Mouse (Mus musculus) liver, embryonic 14.5 days (tissue): ENCODE measurements around the gene Kansl2.

Experiments used
- CTCF ChIP-seq: IDR thresholded peaks from 2 replicates; pipeline ENCODE4 v1.5.1; 2016; ENCODE audit warnings: antibody characterized with exemption, low read depth, control low read depth
- EP300 ChIP-seq: IDR thresholded peaks from 2 replicates; pipeline ENCODE4 v1.6.1; 2016; ENCODE audit warnings: antibody characterized with exemption, low read depth

- peak; percentile 31 for TF ChIP-seq EP300
- TF ChIP-seq CTCF: peak; percentile 53
Observed at GRCm38 (mm10) chr15:98567278-98568134, 33.4 kb upstream of the Kansl2 start.
